Mouse (Mus musculus) limb, embryonic 13.5 days (tissue): Measurements from ENCODE around the gene Vps13a. TPM values are rescaled to one million over a fixed set of nuclear protein-coding genes. Genes with fewer than 3 reads are reported as not detected.

Source experiments
- polyA plus RNA-seq: library from polyadenylated mRNA; unstranded; fragments of >200 nt; fragmentation: Nextera tagmentation; extraction: Ambion mirVana; gene quantifications from 2 replicates; pipeline ENCODE4 v1.2.1, GENCODE M21; 2015

Vps13a gene
- polyA plus RNA-seq, 1 experiment from 2014 or later = 7.9 TPM

Other genes starting within 250 kb of the Vps13a start
- 0.13 TPM in 1 of 2 replicates, not detected in the other for gene Foxb2, start 92.9 kb upstream of the Vps13a start, polyA plus RNA-seq
- gene Prune2, start 175.2 kb upstream of the Vps13a start, polyA plus RNA-seq = 1.5 and 1.8 TPM in 2 replicates